Mouse (Mus musculus): ENCODE measurements around the gene Diaph3. TPM values are rescaled to one million over a fixed set of nuclear protein-coding genes. Genes with fewer than 3 reads are reported as not detected.

Diaph3 gene
- polyA plus RNA-seq, 1 experiment from 2014 or later, result 7.4 TPM

DNA sequence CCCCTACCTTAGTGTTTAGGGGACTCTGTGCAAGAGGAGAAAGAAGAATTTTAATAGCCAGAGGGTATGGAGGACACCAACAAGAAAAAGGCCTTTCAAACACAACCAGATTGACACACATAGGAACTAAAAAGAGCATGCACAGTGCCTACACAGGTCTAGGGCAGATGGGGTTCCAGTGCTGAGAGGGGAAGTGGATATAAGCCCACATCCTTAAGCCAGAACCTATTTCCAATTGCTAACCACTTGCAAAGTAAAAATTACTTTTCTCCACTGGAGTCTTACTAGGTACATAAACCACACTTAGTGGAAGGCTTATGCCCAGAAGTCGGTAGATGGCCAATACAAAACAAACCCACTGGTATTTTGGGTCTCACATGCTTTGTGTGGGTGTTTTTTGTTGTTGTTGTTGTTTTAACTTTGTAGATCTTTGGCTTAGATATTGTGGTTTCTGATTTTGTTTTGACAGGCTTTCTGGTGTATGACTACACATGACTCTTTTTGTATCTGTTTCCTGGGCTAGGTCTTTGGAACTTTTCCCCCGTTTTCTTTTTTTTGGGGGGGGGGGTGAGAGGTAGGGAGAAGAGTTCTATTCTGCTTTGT lies 426.8 kb downstream of the Diaph3 start:
- 91% methylated on average over 2 of the region's 2 CpGs for WGBS
- no peaks in the 10 kb centered on the region for H3K4me1 ChIP-seq (ENCODE audit: control insufficient read depth, insufficient read depth, low read length)
- no peaks in the 10 kb centered on the region for H3K9me3 ChIP-seq (ENCODE audit: control insufficient read depth, low read length)
- no peaks in the 10 kb centered on the region for H3K36me3 ChIP-seq (ENCODE audit: control insufficient read depth, insufficient read depth, low read length)
- H3K27me3 ChIP-seq (ENCODE audit: control insufficient read depth, insufficient read depth, low read length), result no peaks in the 10 kb centered on the region
- no peak overlapping the region for H3K27ac ChIP-seq (ENCODE audit: low read depth, low read length)
- ATAC-seq (ENCODE audit: low FRiP score) (no peak), DNase-seq (ENCODE audit: low spot score, missing footprints) (no peak)
- no peak overlapping the region for H3K4me2 ChIP-seq
- no peak overlapping the region for H3K4me3 ChIP-seq (ENCODE audit: low read depth, low read length)
- no peak overlapping the region for H3K9ac ChIP-seq (ENCODE audit: low read length)

GRCm38 (mm10) chr14:86704080-86704479 lies 437.0 kb downstream of the Diaph3 start:
- Histone ChIP-seq H3K36me3 (ENCODE audit: control insufficient read depth, insufficient read depth, low read length) (no peaks in the 10 kb centered on the region), H3K27ac (ENCODE audit: low read depth, low read length) (no peak overlapping the region), H3K4me3 (ENCODE audit: low read depth, low read length) (no peak overlapping the region), H3K4me2 (no peak overlapping the region), H3K4me1 (ENCODE audit: control insufficient read depth, insufficient read depth, low read length) (no peaks in the 10 kb centered on the region), H3K9me3 (ENCODE audit: control insufficient read depth, low read length) (no peaks in the 10 kb centered on the region), H3K27me3 (ENCODE audit: control insufficient read depth, insufficient read depth, low read length) (no peaks in the 10 kb centered on the region), H3K9ac (ENCODE audit: low read length) (no peak overlapping the region)
- 86% methylated on average over 3 of the region's 3 CpGs for WGBS
- DNase-seq (ENCODE audit: low spot score, missing footprints) (no peak), ATAC-seq (ENCODE audit: low FRiP score) (no peak)

GRCm38 (mm10) chr14:86701145-86701544 lies 439.9 kb downstream of the Diaph3 start:
- no peaks in the 10 kb centered on the region for H3K4me1 ChIP-seq (ENCODE audit: control insufficient read depth, insufficient read depth, low read length)

GRCm38 (mm10) chr14:86697887-86698286 lies 443.1 kb downstream of the Diaph3 start:
- ATAC-seq (ENCODE audit: low FRiP score) (no peak), DNase-seq (ENCODE audit: low spot score, missing footprints) (no peak)
- no peaks in the 10 kb centered on the region for H3K4me1 ChIP-seq (ENCODE audit: control insufficient read depth, insufficient read depth, low read length)

More at GRCm38 (mm10) chr14:86701145-86701544, 439.9 kb downstream of the Diaph3 start:
- 79% methylated on average over 4 of the region's 4 CpGs for WGBS
- Histone ChIP-seq H3K9me3 (ENCODE audit: control insufficient read depth, low read length) (no peaks in the 10 kb centered on the region), H3K27ac (ENCODE audit: low read depth, low read length) (no peak overlapping the region), H3K36me3 (ENCODE audit: control insufficient read depth, insufficient read depth, low read length) (no peaks in the 10 kb centered on the region), H3K4me3 (ENCODE audit: low read depth, low read length) (no peak overlapping the region), H3K27me3 (ENCODE audit: control insufficient read depth, insufficient read depth, low read length) (no peaks in the 10 kb centered on the region), H3K9ac (ENCODE audit: low read length) (no peak overlapping the region), H3K4me2 (no peak overlapping the region)
- no peak for ATAC-seq (ENCODE audit: low FRiP score)
- peak; percentile 2 for DNase-seq (ENCODE audit: low spot score, missing footprints)

DNA sequence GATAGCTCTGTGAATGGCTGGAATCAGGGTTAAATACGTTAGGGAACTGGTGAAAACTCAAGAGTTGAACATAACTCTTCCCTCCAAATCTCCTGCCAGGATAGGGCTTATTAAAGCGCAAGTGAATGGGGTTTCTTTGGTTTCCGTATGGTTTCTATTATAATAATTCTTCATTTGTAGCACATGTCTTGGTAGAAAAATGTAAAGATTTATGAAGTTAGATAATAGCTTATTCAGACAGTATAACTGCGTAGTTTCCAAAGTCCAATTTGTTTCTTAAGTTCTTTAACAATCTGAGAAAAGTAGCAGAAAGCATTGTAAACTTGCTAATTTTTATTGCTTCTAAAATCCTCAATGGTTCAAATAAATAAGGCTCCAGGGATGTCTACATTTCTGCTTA lies 448.3 kb downstream of the Diaph3 start:
- WGBS, result 87% methylated on average over 4 of the region's 4 CpGs
- no peak for ATAC-seq (ENCODE audit: low FRiP score)
- no peaks in the 10 kb centered on the region for H3K4me1 ChIP-seq (ENCODE audit: control insufficient read depth, insufficient read depth, low read length)

More at GRCm38 (mm10) chr14:86697887-86698286, 443.1 kb downstream of the Diaph3 start:
- no peaks in the 10 kb centered on the region for H3K9me3 ChIP-seq (ENCODE audit: control insufficient read depth, low read length)
- no peaks in the 10 kb centered on the region for H3K36me3 ChIP-seq (ENCODE audit: control insufficient read depth, insufficient read depth, low read length)
- no peaks in the 10 kb centered on the region for H3K27me3 ChIP-seq (ENCODE audit: control insufficient read depth, insufficient read depth, low read length)
- no peak overlapping the region for H3K4me2 ChIP-seq
- H3K27ac ChIP-seq (ENCODE audit: low read depth, low read length), result no peak overlapping the region
- 85% methylated on average over 1 of the region's 1 CpGs for WGBS
- H3K4me3 ChIP-seq (ENCODE audit: low read depth, low read length), result no peak overlapping the region
- no peak overlapping the region for H3K9ac ChIP-seq (ENCODE audit: low read length)

GRCm38 (mm10) chr14:86691298-86691697 lies 449.7 kb downstream of the Diaph3 start:
- DNase-seq (ENCODE audit: low spot score, missing footprints) (no peak), ATAC-seq (ENCODE audit: low FRiP score) (no peak)
- no peak overlapping the region for H3K4me2 ChIP-seq
- H3K36me3 ChIP-seq (ENCODE audit: control insufficient read depth, insufficient read depth, low read length), result no peaks in the 10 kb centered on the region
- no peak overlapping the region for H3K9ac ChIP-seq (ENCODE audit: low read length)
- H3K4me1 ChIP-seq (ENCODE audit: control insufficient read depth, insufficient read depth, low read length), result no peaks in the 10 kb centered on the region
- H3K27ac ChIP-seq (ENCODE audit: low read depth, low read length), result no peak overlapping the region
- no peaks in the 10 kb centered on the region for H3K27me3 ChIP-seq (ENCODE audit: control insufficient read depth, insufficient read depth, low read length)
- no peak overlapping the region for H3K4me3 ChIP-seq (ENCODE audit: low read depth, low read length)
- H3K9me3 ChIP-seq (ENCODE audit: control insufficient read depth, low read length), result no peaks in the 10 kb centered on the region
- WGBS, result 69% methylated on average over 5 of the region's 5 CpGs

More for the DNA sequence above, 448.3 kb downstream of the Diaph3 start:
- Histone ChIP-seq H3K27me3 (ENCODE audit: control insufficient read depth, insufficient read depth, low read length) (no peaks in the 10 kb centered on the region), H3K36me3 (ENCODE audit: control insufficient read depth, insufficient read depth, low read length) (no peaks in the 10 kb centered on the region), H3K9me3 (ENCODE audit: control insufficient read depth, low read length) (no peaks in the 10 kb centered on the region), H3K9ac (ENCODE audit: low read length) (no peak overlapping the region), H3K4me3 (ENCODE audit: low read depth, low read length) (no peak overlapping the region), H3K4me2 (no peak overlapping the region), H3K27ac (ENCODE audit: low read depth, low read length) (no peak overlapping the region)
- DNase-seq (ENCODE audit: low spot score, missing footprints), result no peak

DNA sequence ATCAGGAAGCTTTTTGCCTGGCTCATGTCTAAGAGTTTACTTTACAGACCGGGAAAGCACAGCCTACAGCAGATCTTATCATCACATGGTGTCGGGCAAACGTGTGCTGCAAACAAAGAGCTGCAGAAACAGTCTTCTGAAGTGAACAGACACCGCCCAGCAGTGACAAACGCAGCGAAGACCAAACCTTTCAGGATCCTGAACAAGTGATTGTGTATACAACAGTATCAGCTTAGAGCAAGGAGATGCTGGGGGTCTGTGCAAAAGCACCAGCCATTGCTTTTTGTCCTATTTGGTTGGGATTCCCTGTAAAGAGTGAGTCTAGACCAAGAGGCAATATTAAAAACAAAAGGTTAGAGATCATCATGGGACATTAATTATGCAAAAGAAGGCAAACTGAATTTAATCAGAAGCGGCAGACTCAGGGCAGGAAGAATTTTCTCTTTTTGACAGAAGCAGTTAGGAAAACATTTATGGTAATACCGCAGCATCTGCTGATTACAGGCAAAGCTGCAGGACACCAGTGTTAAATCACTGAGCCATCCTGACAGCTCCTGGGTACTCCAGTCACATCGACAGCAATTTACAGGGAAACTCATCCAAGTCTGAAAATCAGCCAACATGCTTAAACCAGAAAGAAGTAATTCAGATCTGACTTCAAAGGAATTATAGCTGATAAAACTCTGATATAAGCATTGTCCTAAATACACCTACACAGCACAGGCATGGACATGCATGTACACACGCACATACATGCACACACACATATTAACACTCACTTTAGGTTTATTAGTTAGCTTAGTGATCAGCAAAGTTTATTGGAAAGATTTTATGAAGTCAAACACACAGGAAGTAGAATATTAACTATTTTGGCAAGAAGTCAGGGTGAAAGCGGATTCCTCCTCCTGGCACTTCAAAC lies 456.2 kb downstream of the Diaph3 start:
- no peak overlapping the region for H3K27ac ChIP-seq (ENCODE audit: low read depth, low read length)
- ATAC-seq (ENCODE audit: low FRiP score) (peak; percentile 75), DNase-seq (ENCODE audit: low spot score, missing footprints) (no peak)
- H3K27me3 ChIP-seq (ENCODE audit: control insufficient read depth, insufficient read depth, low read length), result no peaks in the 10 kb centered on the region
- no peaks in the 10 kb centered on the region for H3K36me3 ChIP-seq (ENCODE audit: control insufficient read depth, insufficient read depth, low read length)
- peaks cover 4% of the 10 kb centered on the region; the same call in 1 of the 2 replicates for H3K4me1 ChIP-seq (ENCODE audit: control insufficient read depth, insufficient read depth, low read length)
- no peak overlapping the region for H3K4me2 ChIP-seq
- 62% methylated on average over 11 of the region's 11 CpGs for WGBS
- H3K4me3 ChIP-seq (ENCODE audit: low read depth, low read length), result no peak overlapping the region
- H3K9me3 ChIP-seq (ENCODE audit: control insufficient read depth, low read length), result no peaks in the 10 kb centered on the region
- H3K9ac ChIP-seq (ENCODE audit: low read length), result no peak overlapping the region; the same call in 1 of the 2 replicates

DNA sequence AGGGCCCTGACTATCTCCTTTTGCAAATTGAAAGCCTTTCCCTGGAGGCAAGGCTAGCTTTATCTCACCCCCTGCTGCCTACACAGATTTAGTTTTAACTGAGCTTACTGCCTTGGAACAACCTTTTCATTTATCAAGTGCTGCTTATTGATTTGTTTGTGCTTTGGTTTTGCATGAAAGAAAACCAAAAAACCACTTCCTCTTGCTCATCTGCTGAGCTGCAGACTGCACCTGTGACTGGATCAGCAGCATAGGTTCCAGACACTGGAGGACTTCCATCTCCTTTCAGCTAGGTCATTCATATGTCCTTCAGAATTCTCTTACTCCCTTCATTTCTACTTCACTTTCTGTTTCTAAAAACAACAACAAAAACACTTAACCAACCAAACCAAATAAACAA lies 459.1 kb downstream of the Diaph3 start:
- H3K4me2 ChIP-seq, result no peak overlapping the region
- no peak overlapping the region for H3K4me3 ChIP-seq (ENCODE audit: low read depth, low read length)
- H3K36me3 ChIP-seq (ENCODE audit: control insufficient read depth, insufficient read depth, low read length), result no peaks in the 10 kb centered on the region
- no peaks in the 10 kb centered on the region for H3K27me3 ChIP-seq (ENCODE audit: control insufficient read depth, insufficient read depth, low read length)
- ATAC-seq (ENCODE audit: low FRiP score), result no peak
- no peak overlapping the region for H3K27ac ChIP-seq (ENCODE audit: low read depth, low read length)
- peaks cover 4% of the 10 kb centered on the region; the same call in 1 of the 2 replicates for H3K4me1 ChIP-seq (ENCODE audit: control insufficient read depth, insufficient read depth, low read length)
- H3K9me3 ChIP-seq (ENCODE audit: control insufficient read depth, low read length), result no peaks in the 10 kb centered on the region
- DNase-seq (ENCODE audit: low spot score, missing footprints), result no peak
- no peak overlapping the region for H3K9ac ChIP-seq (ENCODE audit: low read length)

DNA sequence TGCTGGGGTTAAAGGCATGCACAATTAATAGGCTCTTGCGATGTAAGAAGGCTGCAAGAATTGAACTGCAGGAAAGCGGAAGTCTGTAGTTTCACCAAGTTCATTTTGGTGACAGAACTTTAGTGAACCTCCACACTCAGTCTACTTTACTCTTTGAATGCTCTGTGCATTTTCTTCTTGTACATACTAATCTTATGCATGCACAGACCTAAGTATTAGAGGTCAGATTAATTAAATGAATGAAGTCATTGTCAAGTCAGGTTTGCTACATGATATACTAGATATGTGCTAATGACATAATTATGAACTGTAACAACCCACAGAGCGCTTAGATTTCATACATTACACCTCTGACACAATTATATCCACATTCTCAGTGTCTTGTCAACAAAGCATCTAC lies 462.0 kb downstream of the Diaph3 start:
- Histone ChIP-seq H3K4me2 (no peak overlapping the region), H3K9ac (ENCODE audit: low read length) (no peak overlapping the region), H3K4me3 (ENCODE audit: low read depth, low read length) (no peak overlapping the region), H3K27me3 (ENCODE audit: control insufficient read depth, insufficient read depth, low read length) (no peaks in the 10 kb centered on the region), H3K36me3 (ENCODE audit: control insufficient read depth, insufficient read depth, low read length) (no peaks in the 10 kb centered on the region), H3K4me1 (ENCODE audit: control insufficient read depth, insufficient read depth, low read length) (no peaks in the 10 kb centered on the region), H3K9me3 (ENCODE audit: control insufficient read depth, low read length) (no peaks in the 10 kb centered on the region), H3K27ac (ENCODE audit: low read depth, low read length) (no peak overlapping the region)
- ATAC-seq (ENCODE audit: low FRiP score) (no peak), DNase-seq (ENCODE audit: low spot score, missing footprints) (peak; percentile 69)
- WGBS, result 93% methylated on average over 3 of the region's 3 CpGs
